Mouse (Mus musculus) liver, embryonic 12.5 days (tissue): ENCODE results near the gene Sema5b. TPM values are rescaled to one million over a fixed set of nuclear protein-coding genes. Genes with fewer than 3 reads are reported as not detected.

ENCODE experiments used
- ATAC-seq: fragments of 200-750 bp; cut with Nextera tagmentation; 2 replicates; pipeline ENCODE4 v1.8.0; 2017; ENCODE audit warnings: moderate number of reproducible peaks, mild to moderate bottlenecking, moderate library complexity
- H3K27ac ChIP-seq: fragments of 300-500 bp; sonication (generic); 2 replicates; pipeline ENCODE4 v1.5.1; 2016; ENCODE audit warnings: mild to moderate bottlenecking
- H3K27me3 ChIP-seq: fragments of 300-500 bp; sonication (generic); replicated peaks from 2 replicates; pipeline ENCODE4 v1.6.1; 2016; ENCODE audit warnings: mild to moderate bottlenecking, moderate library complexity
- H3K36me3 ChIP-seq: fragments of 300-500 bp; sonication (generic); 2 replicates; pipeline ENCODE4 v1.6.1; 2016; ENCODE audit warnings: mild to moderate bottlenecking, moderate library complexity
- H3K4me1 ChIP-seq: fragments of 300-500 bp; sonication (generic); 2 replicates; pipeline ENCODE4 v1.6.1; 2016
- H3K4me2 ChIP-seq: fragments of 300-500 bp; sonication (generic); 2 replicates; pipeline ENCODE4 v1.6.1; 2016; ENCODE audit warnings: mild to moderate bottlenecking, moderate library complexity
- H3K4me3 ChIP-seq: fragments of 300-500 bp; sonication (generic); 2 replicates; pipeline ENCODE4 v1.5.1; 2016; ENCODE audit warnings: mild to moderate bottlenecking, moderate library complexity
- H3K9ac ChIP-seq: fragments of 300-500 bp; sonication (generic); 2 replicates; pipeline ENCODE4 v1.6.1; 2016; ENCODE audit warnings: mild to moderate bottlenecking, moderate library complexity
- H3K9me3 ChIP-seq: fragments of 300-500 bp; sonication (generic); replicated peaks from 2 replicates; pipeline ENCODE4 v1.6.1; 2016; ENCODE audit warnings: mild to moderate bottlenecking, moderate library complexity
- WGBS: fragments of 180-500 bp; shearing (Covaris S2); methylation state at CpG from one replicate; pipeline ENCODE4 v1.1.7; 2016; ENCODE audit not compliant: insufficient replicate concordance; 5-methylcytosine and 5-hydroxymethylcytosine counted together
- polyA plus RNA-seq: library from polyadenylated mRNA; unstranded; fragments of >200 nt; fragmentation: Nextera tagmentation; extraction: Ambion mirVana; gene quantifications from 2 replicates; pipeline ENCODE4 v1.2.1, GENCODE M21; 2016

The Sema5b gene
- polyA plus RNA-seq, 1 experiment from 2014 or later, result 0.17 TPM

DNA sequence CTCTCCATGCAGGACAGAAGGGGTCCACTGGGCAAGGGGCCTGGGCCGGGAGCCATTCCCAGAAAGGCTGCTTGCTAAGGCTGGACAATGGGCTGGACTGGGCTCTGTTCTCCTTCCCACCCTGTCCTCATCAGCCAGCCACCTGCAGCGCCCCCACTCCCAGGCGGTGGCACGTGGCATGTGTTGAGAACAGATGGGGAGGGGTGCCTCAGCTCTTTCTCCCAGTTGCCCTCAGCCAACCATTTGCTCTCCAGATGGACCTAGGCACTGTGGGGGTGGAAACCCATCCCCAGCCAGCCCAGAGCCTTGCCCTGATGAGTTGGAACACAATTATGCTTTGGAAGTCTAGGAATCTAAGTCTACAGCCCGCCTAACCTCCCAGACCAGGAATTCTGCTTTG is 59.3 kb downstream of the Sema5b start:
- H3K27me3 ChIP-seq, result peaks cover 48% of the 10 kb centered on the region
- no peak overlapping the region for H3K9ac ChIP-seq
- H3K4me3 ChIP-seq, result no peak overlapping the region
- no peak overlapping the region for H3K4me2 ChIP-seq
- H3K4me1 ChIP-seq, result no peaks in the 10 kb centered on the region
- H3K9me3 ChIP-seq, result no peaks in the 10 kb centered on the region
- no peaks in the 10 kb centered on the region for H3K36me3 ChIP-seq
- no peak for ATAC-seq
- no peak overlapping the region for H3K27ac ChIP-seq
- WGBS, result 49% methylated on average over 5 of the region's 5 CpGs

DNA sequence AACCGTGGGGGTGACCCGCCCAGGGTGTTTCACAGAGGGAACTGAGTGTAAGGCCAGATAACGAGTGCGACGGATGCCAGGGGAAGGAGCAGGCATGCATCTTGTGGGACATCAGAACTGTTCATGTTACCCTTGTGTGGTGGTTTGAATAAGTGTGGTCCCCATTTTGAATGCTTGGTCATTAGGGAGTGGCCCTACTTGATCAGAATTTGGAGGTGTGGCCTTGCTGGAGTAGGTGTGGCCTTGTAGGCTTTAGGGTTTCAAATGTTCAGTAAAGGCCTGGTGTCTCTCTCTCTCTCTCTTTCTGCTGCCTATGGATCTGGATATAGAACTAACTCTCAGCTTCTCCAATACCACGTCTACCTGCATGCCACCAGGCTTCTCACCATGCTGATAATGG is 60.5 kb downstream of the Sema5b start:
- ATAC-seq, result no peak
- 75% methylated on average over 6 of the region's 6 CpGs for WGBS
- Histone ChIP-seq H3K9me3 (no peaks in the 10 kb centered on the region), H3K4me1 (no peaks in the 10 kb centered on the region), H3K4me2 (no peak overlapping the region), H3K36me3 (no peaks in the 10 kb centered on the region), H3K27me3 (peaks cover 41% of the 10 kb centered on the region), H3K4me3 (no peak overlapping the region), H3K27ac (no peak overlapping the region), H3K9ac (no peak overlapping the region)

DNA sequence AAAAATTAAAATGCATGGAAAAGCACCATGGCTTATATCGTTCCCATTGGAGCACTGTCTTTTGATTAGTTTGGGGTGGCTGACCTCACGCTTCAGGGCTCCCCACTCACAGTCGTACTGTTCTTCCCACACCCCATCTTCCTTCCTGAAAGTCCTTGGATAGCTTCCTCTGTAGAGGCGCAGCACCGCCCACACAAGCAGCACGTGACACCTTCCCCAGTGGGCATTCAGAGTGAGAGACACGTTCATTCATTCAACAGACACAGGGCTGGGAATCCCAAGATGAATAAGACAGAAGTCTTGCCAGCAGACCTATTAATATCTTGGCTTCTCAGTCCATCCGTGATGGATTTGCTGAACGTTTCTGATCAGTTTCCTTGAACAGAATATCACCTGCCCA is 61.6 kb downstream of the Sema5b start:
- H3K4me1 ChIP-seq, result no peaks in the 10 kb centered on the region
- peaks cover 37% of the 10 kb centered on the region; the same call in 1 of the 2 replicates for H3K27me3 ChIP-seq
- WGBS, result 52% methylated on average over 9 of the region's 9 CpGs
- H3K4me2 ChIP-seq, result no peak overlapping the region
- no peaks in the 10 kb centered on the region for H3K36me3 ChIP-seq
- H3K9me3 ChIP-seq, result no peaks in the 10 kb centered on the region
- H3K27ac ChIP-seq, result no peak overlapping the region
- no peak overlapping the region for H3K9ac ChIP-seq
- no peak overlapping the region for H3K4me3 ChIP-seq
- ATAC-seq, result no peak

DNA sequence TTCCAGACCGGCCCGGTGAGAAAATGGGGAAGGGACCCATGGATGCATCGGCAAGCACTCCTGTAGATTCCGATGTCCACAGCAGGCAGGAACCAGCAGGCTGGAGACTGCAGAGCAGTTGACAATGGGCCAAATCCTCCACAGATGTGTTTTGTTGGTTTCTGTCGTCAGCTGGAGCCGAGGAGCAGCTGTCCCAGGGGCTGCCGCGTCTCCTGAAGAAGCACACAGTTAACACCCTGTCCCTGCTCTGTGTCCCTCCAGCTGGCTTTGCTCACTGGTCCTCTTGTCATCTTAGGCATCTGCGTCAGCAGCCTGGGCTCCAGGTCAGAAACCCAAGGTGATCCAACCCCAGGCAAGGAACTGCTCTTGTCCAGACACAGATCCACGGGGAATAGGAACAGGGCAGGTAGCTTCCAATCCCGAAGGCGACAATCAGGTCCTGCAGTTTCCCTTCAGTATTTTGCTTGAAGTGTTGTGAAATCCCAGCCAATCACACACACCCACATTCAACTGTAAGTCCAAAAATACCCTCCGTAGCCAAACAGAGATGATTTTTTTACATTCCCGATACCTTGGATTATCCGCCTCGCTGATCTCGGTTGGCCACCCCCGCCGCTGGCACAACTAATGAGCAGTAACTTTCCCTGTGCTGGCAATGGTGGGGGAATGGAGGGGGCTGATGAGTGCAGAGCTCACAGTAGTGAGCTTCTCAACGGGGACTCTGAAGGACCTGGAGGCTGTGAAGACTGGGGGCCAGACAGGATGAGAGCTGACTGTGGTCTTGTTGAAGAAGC is 63.0 kb downstream of the Sema5b start:
- H3K27ac ChIP-seq, result no peak overlapping the region
- peaks cover 32% of the 10 kb centered on the region; the same call in 1 of the 2 replicates for H3K27me3 ChIP-seq
- no peak overlapping the region for H3K9ac ChIP-seq
- 63% methylated on average over 20 of the region's 20 CpGs for WGBS
- H3K4me2 ChIP-seq, result no peak overlapping the region
- H3K9me3 ChIP-seq, result no peaks in the 10 kb centered on the region
- no peaks in the 10 kb centered on the region for H3K4me1 ChIP-seq
- no peaks in the 10 kb centered on the region for H3K36me3 ChIP-seq
- no peak for ATAC-seq
- no peak overlapping the region for H3K4me3 ChIP-seq

DNA sequence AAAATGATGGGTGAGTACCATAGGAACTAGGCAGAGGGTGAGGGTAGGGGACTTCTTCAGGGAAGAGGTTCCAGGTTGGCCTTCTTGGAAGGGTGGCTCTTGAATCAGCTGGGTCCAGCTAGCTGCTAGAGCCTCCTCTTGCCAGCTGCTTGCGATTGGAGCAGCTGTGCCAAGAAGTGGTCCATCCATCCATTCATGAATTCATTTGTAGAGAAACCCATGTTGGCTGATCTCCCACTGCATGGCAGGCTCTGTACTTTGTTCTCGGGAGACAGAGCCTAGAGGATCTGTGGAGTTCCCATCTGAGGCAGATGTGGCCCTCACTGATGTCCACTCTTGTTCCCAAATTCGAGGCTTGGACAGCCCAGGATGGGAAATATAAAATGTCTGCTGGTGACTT is 66.3 kb downstream of the Sema5b start:
- Histone ChIP-seq H3K4me2 (no peak overlapping the region), H3K36me3 (no peaks in the 10 kb centered on the region), H3K27me3 (peaks cover 18% of the 10 kb centered on the region; the same call in 1 of the 2 replicates), H3K4me1 (no peaks in the 10 kb centered on the region), H3K27ac (no peak overlapping the region), H3K9ac (no peak overlapping the region), H3K4me3 (no peak overlapping the region), H3K9me3 (no peaks in the 10 kb centered on the region)
- 49% methylated on average over 3 of the region's 3 CpGs for WGBS
- ATAC-seq, result no peak

DNA sequence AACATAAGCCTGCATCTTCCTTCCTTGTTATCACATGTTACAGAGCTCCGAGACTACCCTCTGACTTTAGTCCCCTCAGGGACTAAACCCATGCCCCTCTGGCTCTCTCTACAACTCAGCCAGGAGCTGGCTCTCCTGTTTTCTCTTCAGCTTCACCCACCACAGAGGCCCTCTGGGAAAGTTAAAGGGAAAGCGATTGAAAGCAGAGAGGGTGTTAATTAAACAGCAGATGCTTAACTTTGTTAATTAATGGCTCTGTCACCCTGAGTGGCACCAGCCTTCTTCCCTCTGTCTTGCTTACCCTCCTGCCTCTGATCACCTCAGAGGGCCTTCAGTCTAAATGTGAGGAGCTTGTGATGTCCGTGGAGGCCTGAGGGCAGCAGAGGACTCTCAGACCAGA is 67.3 kb downstream of the Sema5b start:
- Histone ChIP-seq H3K4me3 (no peak overlapping the region), H3K4me2 (no peak overlapping the region), H3K9me3 (no peaks in the 10 kb centered on the region), H3K27me3 (peaks cover 21% of the 10 kb centered on the region; the same call in 1 of the 2 replicates), H3K36me3 (no peaks in the 10 kb centered on the region), H3K27ac (no peak overlapping the region), H3K4me1 (no peaks in the 10 kb centered on the region), H3K9ac (no peak overlapping the region)
- ATAC-seq, result no peak
- whole genome bisulfite sequencing, result 38% methylated on average over 3 of the region's 3 CpGs

DNA sequence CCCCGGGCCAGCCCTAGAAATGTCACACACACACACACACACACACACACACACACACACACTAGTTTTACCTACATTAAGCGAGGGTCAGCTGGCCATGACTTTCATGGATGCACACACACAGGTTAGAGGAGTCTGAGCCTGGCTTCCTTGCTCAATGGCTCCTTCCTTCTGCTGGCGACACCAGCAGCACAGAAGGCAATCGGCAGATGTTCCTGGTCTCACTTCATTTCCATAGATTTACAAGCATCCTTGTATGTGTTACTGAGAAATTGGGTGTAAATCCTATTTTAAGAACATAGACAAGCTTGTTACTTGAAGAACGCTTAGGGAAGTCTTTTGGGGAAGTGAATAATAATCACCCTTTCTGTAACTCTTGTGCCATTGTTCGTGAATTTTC is 68.6 kb downstream of the Sema5b start:
- Histone ChIP-seq H3K36me3 (no peaks in the 10 kb centered on the region), H3K4me1 (no peaks in the 10 kb centered on the region), H3K9me3 (no peaks in the 10 kb centered on the region), H3K4me2 (no peak overlapping the region), H3K27ac (no peak overlapping the region), H3K4me3 (no peak overlapping the region), H3K27me3 (peaks cover 18% of the 10 kb centered on the region; the same call in 1 of the 2 replicates), H3K9ac (no peak overlapping the region)
- no peak for ATAC-seq
- WGBS, result 47% methylated on average over 6 of the region's 6 CpGs

DNA sequence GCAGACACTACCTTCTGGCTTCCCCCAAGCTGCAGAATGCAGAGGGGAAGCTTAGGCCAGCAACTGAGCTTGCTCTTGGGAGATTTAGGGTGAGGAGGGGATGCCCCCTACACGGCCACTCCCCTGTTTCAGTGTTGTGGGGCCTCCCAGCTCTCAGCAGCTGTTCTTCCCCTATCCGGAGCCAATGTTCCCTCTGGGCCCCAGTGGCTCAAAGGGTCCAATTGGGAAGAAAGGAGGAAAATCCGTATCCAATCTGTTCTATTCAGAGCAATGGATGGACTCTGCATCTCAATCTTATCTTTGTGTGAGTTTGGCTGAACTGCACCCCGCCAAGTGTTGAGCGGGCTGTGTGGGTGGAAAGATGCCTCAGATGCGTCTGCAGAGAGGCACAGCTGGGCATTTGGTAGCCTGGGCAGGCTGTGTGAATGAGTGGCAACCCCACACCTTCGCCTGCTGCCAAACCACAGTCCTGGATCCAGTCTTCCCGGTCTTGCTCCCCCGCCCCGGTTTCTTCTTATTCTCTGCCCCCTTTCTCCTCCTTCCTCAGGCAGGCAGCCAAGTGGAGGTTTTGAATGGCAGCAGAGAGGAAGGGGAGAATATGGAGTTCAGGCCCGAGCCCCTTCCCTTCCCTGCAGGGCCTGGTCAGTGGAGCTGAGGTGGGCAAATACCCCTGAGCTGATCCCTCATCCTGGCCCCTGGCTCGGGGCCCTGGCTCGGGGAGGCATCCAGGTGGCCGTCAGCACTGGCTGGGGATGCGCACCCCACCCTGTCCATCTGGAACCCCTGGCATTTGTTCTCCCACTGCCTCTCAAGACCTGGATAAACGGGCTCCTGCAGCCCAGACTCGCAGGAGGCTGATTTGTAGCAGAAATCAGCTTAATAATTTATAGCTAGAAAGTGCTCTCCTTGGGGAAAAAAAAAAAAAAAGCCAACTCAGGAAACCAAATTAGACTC is 73.2 kb downstream of the Sema5b start:
- Histone ChIP-seq H3K4me1 (no peaks in the 10 kb centered on the region), H3K27me3 (peaks cover 17% of the 10 kb centered on the region; the same call in 1 of the 2 replicates), H3K4me2 (no peak overlapping the region), H3K36me3 (no peaks in the 10 kb centered on the region), H3K27ac (no peak overlapping the region), H3K9me3 (no peaks in the 10 kb centered on the region), H3K4me3 (no peak overlapping the region), H3K9ac (no peak overlapping the region)
- WGBS, result 53% methylated on average over 17 of the region's 17 CpGs
- ATAC-seq, result no peak

DNA sequence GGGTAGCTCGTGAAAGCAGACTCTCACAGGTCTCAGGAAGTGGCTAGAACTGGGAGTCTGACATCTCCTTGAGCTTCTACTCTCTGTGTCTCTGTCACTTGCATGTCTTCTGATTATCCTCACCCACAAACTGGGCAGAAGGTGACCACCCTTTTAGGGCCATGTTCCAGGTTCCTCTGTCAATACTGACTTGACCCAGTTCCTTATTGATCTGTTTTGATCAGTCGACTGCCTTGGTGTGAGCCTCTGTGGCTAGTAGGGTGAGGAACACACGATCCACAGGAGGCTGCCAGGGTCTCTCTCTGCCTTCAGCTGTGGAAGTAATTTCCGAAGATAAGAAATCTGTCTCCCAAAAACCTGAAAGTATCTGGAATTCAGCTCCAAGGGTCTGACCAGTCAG is 76.8 kb downstream of the Sema5b start:
- Histone ChIP-seq H3K4me1 (no peaks in the 10 kb centered on the region), H3K27ac (no peak overlapping the region), H3K4me3 (no peak overlapping the region), H3K4me2 (no peak overlapping the region), H3K27me3 (peaks cover 18% of the 10 kb centered on the region), H3K9me3 (no peaks in the 10 kb centered on the region), H3K36me3 (no peaks in the 10 kb centered on the region), H3K9ac (no peak overlapping the region)
- WGBS, result 47% methylated on average over 4 of the region's 4 CpGs
- ATAC-seq, result no peak

DNA sequence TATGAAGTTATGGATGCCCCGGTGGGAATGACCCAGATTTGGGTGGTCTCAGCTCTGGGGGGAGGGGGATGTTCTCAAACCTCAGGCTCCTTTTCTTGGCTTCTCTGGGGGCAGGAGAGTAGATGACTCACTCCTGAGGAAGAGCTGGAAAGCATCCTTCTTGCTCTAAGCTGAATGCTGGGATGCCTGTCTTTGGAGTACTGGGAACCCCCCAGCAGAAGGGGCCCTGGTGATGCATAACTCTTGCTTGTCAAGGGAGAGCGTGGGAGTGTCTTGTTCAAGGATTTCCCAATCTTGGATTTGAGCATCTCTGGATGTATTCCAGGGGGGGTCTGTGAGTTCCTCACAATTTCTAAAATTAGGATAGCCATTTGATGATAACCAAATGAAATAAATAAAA is 82.1 kb downstream of the Sema5b start:
- no peak for ATAC-seq
- Histone ChIP-seq H3K4me2 (no peak overlapping the region), H3K4me3 (no peak overlapping the region), H3K9me3 (no peaks in the 10 kb centered on the region), H3K36me3 (no peaks in the 10 kb centered on the region), H3K27ac (no peak overlapping the region), H3K27me3 (peaks cover 16% of the 10 kb centered on the region; the same call in 1 of the 2 replicates), H3K9ac (no peak overlapping the region), H3K4me1 (no peaks in the 10 kb centered on the region)
- 58% methylated on average over 2 of the region's 2 CpGs for WGBS

DNA sequence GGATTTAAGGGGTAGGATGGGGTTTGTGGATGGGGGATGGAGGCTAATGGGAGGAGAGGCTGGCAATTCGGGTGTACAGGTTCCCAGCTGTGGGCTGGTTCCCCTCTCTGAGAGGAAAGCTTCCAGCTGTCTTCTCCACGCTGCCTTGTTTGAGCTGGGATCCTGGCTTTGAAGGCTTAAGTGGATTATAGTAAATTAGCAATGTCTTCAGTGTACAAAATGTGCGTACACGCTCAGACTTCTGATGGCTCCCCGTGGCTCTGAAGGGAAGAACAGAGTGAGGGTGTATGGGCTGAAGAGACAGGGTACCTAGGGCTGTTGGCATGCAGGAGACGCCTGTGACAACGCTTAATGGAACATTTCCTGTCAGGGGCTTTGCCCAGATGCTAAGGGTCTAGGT is 83.0 kb downstream of the Sema5b start:
- WGBS, result 68% methylated on average over 7 of the region's 7 CpGs
- no peak for ATAC-seq
- Histone ChIP-seq H3K9me3 (no peaks in the 10 kb centered on the region), H3K27me3 (peaks cover 16% of the 10 kb centered on the region; the same call in 1 of the 2 replicates), H3K4me3 (no peak overlapping the region), H3K36me3 (no peaks in the 10 kb centered on the region), H3K27ac (no peak overlapping the region), H3K4me2 (no peak overlapping the region), H3K4me1 (no peaks in the 10 kb centered on the region), H3K9ac (no peak overlapping the region)

DNA sequence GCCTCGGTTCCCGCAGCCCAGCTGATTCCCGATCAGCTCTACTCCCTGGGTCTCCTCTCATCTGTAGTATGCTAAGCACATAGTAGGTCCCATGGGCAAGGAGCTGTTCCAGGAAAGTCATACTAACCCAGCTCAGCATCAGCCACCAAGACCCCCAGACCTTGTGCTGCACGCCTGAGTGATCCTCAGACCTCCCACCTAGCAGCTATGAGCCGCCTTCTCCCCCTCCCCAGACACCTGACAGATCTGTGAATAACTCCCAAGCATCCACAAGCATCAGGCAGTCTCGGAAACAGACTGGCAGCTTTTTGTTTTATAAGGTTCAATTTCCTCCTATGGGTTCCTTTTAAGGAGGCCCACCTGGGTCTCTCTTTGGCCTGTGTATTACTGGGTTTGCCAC is 83.9 kb downstream of the Sema5b start:
- H3K9me3 ChIP-seq, result no peaks in the 10 kb centered on the region
- ATAC-seq, result no peak
- WGBS, result 62% methylated on average over 6 of the region's 6 CpGs

More for the DNA sequence above, 83.9 kb downstream of the Sema5b start:
- Histone ChIP-seq H3K4me2 (no peak overlapping the region), H3K36me3 (no peaks in the 10 kb centered on the region), H3K4me3 (no peak overlapping the region), H3K27ac (no peak overlapping the region), H3K9ac (no peak overlapping the region), H3K27me3 (peaks cover 16% of the 10 kb centered on the region; the same call in 1 of the 2 replicates), H3K4me1 (no peaks in the 10 kb centered on the region)
